Mouse (Mus musculus) ES-E14 (cell line): ENCODE data around the gene Gamt. TPM values are rescaled to one million over a fixed set of nuclear protein-coding genes. Genes with fewer than 3 reads are reported as not detected.

Source experiments
- DNase-seq: peaks from one replicate; pipeline ENCODE4 v3.0.0-alpha.2; 2013; ENCODE audit warnings: low read depth, low spot score
- H3K27ac ChIP-seq: 2 replicates; pipeline ENCODE4 v1.5.1; 2012; ENCODE audit warnings: low read depth, mild to moderate bottlenecking, low read length, moderate library complexity, mixed read lengths; ENCODE audit not compliant: poor library complexity, insufficient read depth, severe bottlenecking
- H3K36me3 ChIP-seq: 2 replicates; pipeline ENCODE4 v1.6.1; 2012; ENCODE audit warnings: mild to moderate bottlenecking, low read length, moderate library complexity, mixed read lengths; ENCODE audit not compliant: control insufficient read depth, poor library complexity, insufficient read depth, severe bottlenecking
- H3K4me1 ChIP-seq, 2 experiments: fragments of 150-350 bp in 1 of 2; sonication (generic) in 1 of 2; 2 replicates each; pipeline ENCODE4 v1.6.1; 2012; ENCODE audit warnings: low read length in 2 of 2, mild to moderate bottlenecking in 1 of 2, mixed read lengths in 1 of 2; ENCODE audit not compliant: control insufficient read depth in 2 of 2, insufficient read depth in 2 of 2, poor library complexity in 1 of 2
- H3K4me3 ChIP-seq, 2 experiments: fragments of 150-350 bp in 1 of 2; sonication (generic) in 1 of 2; 2 replicates each; pipeline ENCODE4 v1.5.1; 2012; ENCODE audit warnings: low read length in 2 of 2, low read depth in 1 of 2, mild to moderate bottlenecking in 1 of 2, mixed read lengths in 1 of 2; ENCODE audit not compliant: insufficient read depth in 1 of 2, poor library complexity in 1 of 2, severe bottlenecking in 1 of 2
- H3K9ac ChIP-seq: 2 replicates; pipeline ENCODE4 v1.6.1; 2012; ENCODE audit warnings: low read depth, mild to moderate bottlenecking, low read length, mixed read lengths; ENCODE audit not compliant: poor library complexity, insufficient read depth, severe bottlenecking
- H3K9me3 ChIP-seq: fragments of 150-350 bp; sonication (generic); 2 replicates; pipeline ENCODE4 v1.6.1; 2012; ENCODE audit warnings: low read depth, mild to moderate bottlenecking, low read length; ENCODE audit not compliant: control insufficient read depth, insufficient read depth
- CHD2 ChIP-seq: IDR thresholded peaks from 2 replicates; pipeline ENCODE4 v1.6.1; 2014; ENCODE audit warnings: mild to moderate bottlenecking, low read depth, low read length, inconsistent platforms
- HCFC1 ChIP-seq: IDR thresholded peaks from 2 replicates; pipeline ENCODE4 v1.6.1; 2012; ENCODE audit warnings: low read length, inconsistent platforms, borderline replicate concordance; ENCODE audit not compliant: insufficient read depth
- MAFK ChIP-seq: IDR thresholded peaks from 2 replicates; pipeline ENCODE4 v1.6.1; 2014; ENCODE audit warnings: mild to moderate bottlenecking, low read depth, low read length, inconsistent platforms; ENCODE audit not compliant: insufficient read depth
- ZC3H11A ChIP-seq: IDR thresholded peaks from 2 replicates; pipeline ENCODE4 v1.6.1; 2012; ENCODE audit warnings: low read depth, mild to moderate bottlenecking, inconsistent platforms, low read length, borderline replicate concordance
- ZNF384 ChIP-seq: IDR thresholded peaks from 2 replicates; pipeline ENCODE4 v1.6.1; 2012; ENCODE audit warnings: low read depth, low read length, inconsistent platforms
- in situ Hi-C, 2 experiments: fragments of 600-800 bp; cut with MboI; formaldehyde crosslinking; loops; one replicate each; pipeline ENCODE4 v1.15.1; 2025; ENCODE audit warnings: low sequenced_read_pairs in 2 of 2, inconsistent platforms in 1 of 2; ENCODE audit not compliant: unreplicated experiment in 2 of 2
- total RNA-seq: library from RNA; depleted of rRNA; stranded (reverse); fragments of 300-350 nt; gene quantifications from 2 replicates; pipeline ENCODE4 v1.2.3, GENCODE M21; 2012

Gene Gamt
- total RNA-seq, 1 experiment: 2.9 TPM

DNA sequence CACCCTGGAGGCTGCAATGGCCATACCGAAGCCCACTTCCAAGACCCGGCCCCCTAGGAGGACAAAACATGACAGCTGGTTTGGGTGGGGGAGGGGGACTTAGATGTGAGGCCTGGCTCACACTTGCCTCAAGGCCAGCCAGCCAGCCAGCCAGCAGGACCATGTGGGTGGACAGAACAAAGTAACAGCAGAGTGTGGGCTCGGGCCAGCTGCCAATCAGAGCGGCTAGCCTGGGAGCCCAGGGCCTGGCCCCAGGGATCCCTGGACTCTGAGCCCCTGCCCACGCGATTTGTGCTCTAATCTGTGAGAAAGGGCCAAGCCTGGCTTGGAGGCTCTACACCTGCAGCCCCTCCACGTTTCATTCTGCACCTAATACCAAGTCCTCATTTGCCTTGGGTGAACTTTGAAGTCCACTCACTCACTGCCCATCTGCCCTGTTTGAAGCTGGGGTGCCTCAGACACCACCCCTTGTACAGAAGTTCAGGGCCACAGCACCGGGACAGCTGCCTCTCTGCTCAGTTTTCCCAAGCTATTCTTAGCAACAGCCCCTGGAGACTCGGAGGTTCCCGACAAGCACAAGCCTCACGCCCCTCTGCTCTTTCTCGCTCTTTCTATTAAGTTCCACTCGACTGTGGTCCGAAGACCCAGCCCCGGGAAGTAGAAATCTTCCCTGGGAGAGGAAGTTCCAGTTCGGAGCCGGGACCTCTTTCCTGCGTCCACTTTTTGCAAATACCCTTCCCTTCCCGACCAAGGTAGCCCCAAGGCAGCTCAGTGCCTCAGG, 761 bp downstream of the Gamt start:
- no peaks in the 10 kb centered on the region for H3K9me3 ChIP-seq
- peak overlapping the region; percentile 61 to 86 for H3K4me3 ChIP-seq
- peak overlapping the region; percentile 9; the same call in 1 of the 2 replicates for H3K9ac ChIP-seq
- DNase-seq: no peak
- peaks cover 0 to 11% of the 10 kb centered on the region in 2 experiments; a peak in 2 of 4 replicates for H3K4me1 ChIP-seq
- no peak overlapping the region for H3K27ac ChIP-seq
- in situ Hi-C loops: no loop called here
- TF ChIP-seq CHD2: no peak
- TF ChIP-seq ZC3H11A: no peak
- TF ChIP-seq MAFK: no peak
- TF ChIP-seq ZNF384: no peak
- no peak for TF ChIP-seq HCFC1
- peaks cover 35% of the 10 kb centered on the region for H3K36me3 ChIP-seq

DNA sequence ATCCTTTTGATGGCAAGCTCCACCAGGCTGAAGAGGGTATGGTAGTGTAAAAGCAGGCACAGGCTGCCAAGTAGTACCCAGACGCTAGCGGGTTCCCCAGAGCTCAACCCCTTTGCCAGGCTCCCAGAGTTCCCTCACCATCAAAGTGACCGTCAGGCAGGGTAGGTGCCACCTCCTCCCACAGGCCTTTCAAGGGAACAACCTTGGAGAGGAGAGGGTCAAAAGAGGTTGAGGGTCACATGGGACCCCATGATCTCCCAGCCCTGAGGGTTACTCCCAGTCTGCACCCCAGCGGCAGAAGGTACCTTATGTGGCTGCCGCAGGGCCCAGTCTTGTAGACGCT, 1.4 kb downstream of the Gamt start:
- no peaks in the 10 kb centered on the region for H3K9me3 ChIP-seq
- H3K27ac ChIP-seq: no peak overlapping the region
- H3K36me3 ChIP-seq: peaks cover 41% of the 10 kb centered on the region
- peaks cover 0 to 15% of the 10 kb centered on the region in 2 experiments; a peak in 2 of 4 replicates for H3K4me1 ChIP-seq
- TF ChIP-seq CHD2: no peak
- TF ChIP-seq ZNF384: no peak
- TF ChIP-seq ZC3H11A: no peak
- no peak for TF ChIP-seq HCFC1
- TF ChIP-seq MAFK: no peak
- H3K4me3 ChIP-seq: no peak overlapping the region
- DNase-seq: no peak
- H3K9ac ChIP-seq: no peak overlapping the region
- in situ Hi-C loops: no loop called here

DNA sequence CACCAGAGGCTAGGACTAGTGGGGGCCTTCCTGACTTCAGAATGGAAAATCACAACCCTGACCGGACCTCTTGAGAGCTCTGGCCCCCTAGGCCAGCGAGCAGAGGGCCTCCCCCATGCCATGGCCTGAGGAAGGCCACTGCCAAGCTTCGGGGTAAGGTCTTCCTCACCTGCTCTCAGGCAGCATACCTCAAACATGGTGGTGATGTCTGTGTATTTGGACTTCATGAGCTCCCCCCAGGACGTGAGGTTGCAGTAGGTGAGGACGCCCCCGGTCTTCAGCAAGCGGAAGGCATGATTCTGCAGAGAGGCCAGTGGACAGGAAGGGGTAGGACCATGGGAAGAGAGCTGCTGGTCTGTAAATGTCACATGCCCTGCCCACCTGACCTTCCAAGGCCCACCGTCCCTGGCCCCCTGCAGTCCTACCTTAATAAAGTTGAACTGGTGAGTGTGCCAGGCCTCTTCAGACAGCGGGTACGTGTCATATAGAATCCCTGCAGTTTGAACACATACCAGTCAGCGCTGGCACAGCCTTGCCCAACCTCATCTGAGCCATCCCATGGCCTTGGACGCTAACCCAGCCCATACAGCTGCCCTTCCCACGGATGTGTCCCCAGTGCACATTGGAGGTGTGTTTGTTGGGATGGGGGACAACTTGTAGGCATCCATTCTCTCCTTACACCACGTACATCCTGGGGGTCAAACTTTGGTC, 1.9 kb downstream of the Gamt start:
- DNase-seq: no peak
- Histone ChIP-seq H3K27ac (no peak overlapping the region), H3K4me3 (no peak overlapping the region), H3K9me3 (no peaks in the 10 kb centered on the region), H3K36me3 (peaks cover 46% of the 10 kb centered on the region), H3K4me1 (peaks cover 0 to 14% of the 10 kb centered on the region in 2 experiments; a peak in 2 of 4 replicates), H3K9ac (no peak overlapping the region)
- in situ Hi-C loops: no loop called here
- no peak for TF ChIP-seq HCFC1
- no peak for TF ChIP-seq ZC3H11A
- TF ChIP-seq ZNF384: no peak
- TF ChIP-seq MAFK: no peak
- TF ChIP-seq CHD2: no peak

DNA sequence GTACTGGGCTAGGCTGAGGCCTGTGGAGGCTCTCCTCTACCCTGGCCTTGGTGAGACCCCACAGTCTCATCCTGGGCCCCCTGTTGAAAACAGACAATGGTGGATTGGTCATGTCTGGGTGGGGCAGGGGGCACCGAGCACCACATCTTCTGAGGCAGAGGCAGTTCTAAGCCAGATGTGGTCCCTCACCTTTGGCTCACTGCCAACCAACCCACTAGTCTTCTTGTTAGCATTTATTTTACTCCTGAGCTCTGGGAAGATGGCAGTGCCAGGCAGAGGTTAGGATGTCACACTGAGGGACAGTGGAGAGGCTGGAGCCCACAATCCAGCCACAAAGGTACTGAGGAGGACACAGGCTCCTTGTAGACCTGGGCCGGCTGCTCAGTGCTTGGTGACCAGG, 2.9 kb downstream of the Gamt start:
- Histone ChIP-seq H3K9me3 (no peaks in the 10 kb centered on the region), H3K9ac (no peak overlapping the region), H3K27ac (no peak overlapping the region), H3K36me3 (peaks cover 47% of the 10 kb centered on the region), H3K4me1 (peaks cover 0 to 14% of the 10 kb centered on the region in 2 experiments; a peak in 2 of 4 replicates), H3K4me3 (no peak overlapping the region)
- TF ChIP-seq CHD2: no peak
- no peak for TF ChIP-seq ZNF384
- no peak for TF ChIP-seq MAFK
- TF ChIP-seq HCFC1: no peak
- TF ChIP-seq ZC3H11A: no peak
- no peak for DNase-seq
- in situ Hi-C loops: no loop called here
